Mouse (Mus musculus): ENCODE results near the gene Gm20708. TPM values are rescaled to one million over a fixed set of nuclear protein-coding genes. Genes with fewer than 3 reads are reported as not detected.

The Gm20708 gene
- polyA plus RNA-seq, 1 experiment: 12.3 TPM

- TF ChIP-seq CTCF (IDR thresholded peaks at IDR 0.05; ENCODE audit: control insufficient read depth, insufficient read depth, low read length) (no peak), POLR2A (IDR thresholded peaks at IDR 0.05; ENCODE audit: borderline replicate concordance, control insufficient read depth, low read depth, low read length) (peak; percentile 44; the same call in 1 of the 2 replicates)
- Histone ChIP-seq H3K27ac (ENCODE audit: control insufficient read depth, insufficient read depth, low read depth, low read length, poor library complexity) (peak overlapping the region; percentile 78), H3K4me1 (ENCODE audit: control insufficient read depth, insufficient read depth, low read length) (peaks cover 8% of the 10 kb centered on the region), H3K4me3 (replicated peaks; ENCODE audit: control insufficient read depth, low read depth, low read length) (peak overlapping the region; percentile 28)
- WGBS: 9% methylated on average over 22 of the region's 22 CpGs
Measured at GRCm38 (mm10) chr11:117792281-117792888, 17.1 kb upstream of the Gm20708 start.

DNA sequence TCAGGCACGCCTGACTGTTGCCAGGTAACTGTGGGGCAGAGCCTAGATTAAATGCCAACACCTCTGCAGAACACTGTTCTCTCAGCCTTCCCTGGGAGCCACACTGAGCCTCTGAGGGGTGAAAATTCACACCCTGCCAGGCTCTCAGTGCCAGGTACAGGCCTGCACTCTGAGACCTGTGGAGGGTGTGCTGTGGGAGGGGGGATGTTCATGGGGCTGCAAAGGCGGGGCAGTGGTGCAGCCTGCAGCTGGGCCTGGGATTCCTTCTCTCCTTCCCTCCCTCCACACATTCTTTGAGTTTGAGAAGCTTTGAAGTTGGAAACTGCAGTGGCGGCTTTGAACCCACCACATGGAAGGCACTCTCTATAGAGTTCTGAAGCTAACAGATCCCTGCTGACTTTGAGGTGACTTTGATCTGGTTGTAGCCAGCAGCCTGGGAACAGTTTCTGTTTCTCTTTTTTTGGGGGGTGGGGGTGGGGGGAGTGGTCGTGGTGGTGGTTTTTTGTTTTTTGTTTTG lies 15.4 kb upstream of the Gm20708 start:
- no peak overlapping the region for H3K4me3 ChIP-seq (replicated peaks; ENCODE audit: control insufficient read depth, low read depth, low read length)
- WGBS: 70% methylated on average over 4 of the region's 4 CpGs
- TF ChIP-seq CTCF (IDR thresholded peaks at IDR 0.05; ENCODE audit: control insufficient read depth, insufficient read depth, low read length): no peak
- TF ChIP-seq POLR2A (IDR thresholded peaks at IDR 0.05; ENCODE audit: borderline replicate concordance, control insufficient read depth, low read depth, low read length): no peak
- peaks cover 11% of the 10 kb centered on the region for H3K4me1 ChIP-seq (ENCODE audit: control insufficient read depth, insufficient read depth, low read length)
- no peak overlapping the region for H3K27ac ChIP-seq (ENCODE audit: control insufficient read depth, insufficient read depth, low read depth, low read length, poor library complexity)

GRCm38 (mm10) chr11:117796954-117797353 lies 12.5 kb upstream of the Gm20708 start:
- Histone ChIP-seq H3K4me1 (ENCODE audit: control insufficient read depth, insufficient read depth, low read length) (peaks cover 9% of the 10 kb centered on the region), H3K27ac (ENCODE audit: control insufficient read depth, insufficient read depth, low read depth, low read length, poor library complexity) (peak overlapping the region; percentile 81), H3K4me3 (replicated peaks; ENCODE audit: control insufficient read depth, low read depth, low read length) (no peak overlapping the region)
- 68% methylated on average over 5 of the region's 5 CpGs for WGBS
- TF ChIP-seq CTCF (IDR thresholded peaks at IDR 0.05; ENCODE audit: control insufficient read depth, insufficient read depth, low read length) (no peak), POLR2A (IDR thresholded peaks at IDR 0.05; ENCODE audit: borderline replicate concordance, control insufficient read depth, low read depth, low read length) (no peak)

DNA sequence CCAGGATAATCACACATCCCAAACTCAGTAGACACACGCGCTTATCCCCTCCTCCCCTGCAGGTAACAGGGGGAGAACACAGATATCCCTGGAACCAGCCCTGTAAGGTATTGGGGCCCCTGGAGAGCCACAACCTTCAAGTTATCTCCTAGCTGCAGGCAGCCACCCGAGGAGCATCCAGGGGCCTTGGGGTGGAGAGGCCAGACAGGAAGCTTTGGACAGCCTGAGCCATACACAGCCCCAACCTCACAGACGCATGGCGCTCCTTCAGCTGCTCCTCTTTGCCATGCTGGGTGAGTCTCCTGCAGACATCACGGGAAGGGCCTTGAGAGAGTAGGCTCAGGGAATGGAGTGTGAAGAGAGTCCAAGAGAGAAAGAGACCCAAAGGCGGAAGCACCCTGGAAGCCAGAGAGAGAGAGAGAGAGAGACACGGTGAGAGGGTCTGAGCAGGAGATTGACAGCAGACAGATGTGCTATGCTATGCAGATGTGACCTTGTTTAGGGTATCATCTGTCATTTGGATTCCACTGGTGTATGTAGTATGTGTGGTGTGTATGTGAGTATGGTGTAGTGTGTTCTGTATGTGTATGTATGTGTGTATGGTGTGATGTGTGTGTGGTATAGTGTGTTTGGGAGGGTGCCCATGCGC lies 11.8 kb upstream of the Gm20708 start, which contains the start of gene 6030468B19Rik:
TSS of gene 6030468B19Rik (plus strand) at position 150 of the 649 bp plus-strand sequence.
- H3K27ac ChIP-seq (ENCODE audit: control insufficient read depth, insufficient read depth, low read depth, low read length, poor library complexity): peak within 1 kb of the TSS; percentile 81
- peaks cover 7% of the 10 kb centered on the region for H3K4me1 ChIP-seq (ENCODE audit: control insufficient read depth, insufficient read depth, low read length)
- H3K4me3 ChIP-seq (replicated peaks; ENCODE audit: control insufficient read depth, low read depth, low read length): peak within 1 kb of the TSS; percentile 79
- 48% methylated on average over 9 of the region's 9 CpGs for WGBS
- TF ChIP-seq CTCF (IDR thresholded peaks at IDR 0.05; ENCODE audit: control insufficient read depth, insufficient read depth, low read length) (no peak), POLR2A (IDR thresholded peaks at IDR 0.05; ENCODE audit: borderline replicate concordance, control insufficient read depth, low read depth, low read length) (peak; percentile 69)

GRCm38 (mm10) chr11:117798160-117798541 lies 11.3 kb upstream of the Gm20708 start:
- peak overlapping the region; percentile 79 for H3K4me3 ChIP-seq (replicated peaks; ENCODE audit: control insufficient read depth, low read depth, low read length)
- H3K4me1 ChIP-seq (ENCODE audit: control insufficient read depth, insufficient read depth, low read length): peaks cover 9% of the 10 kb centered on the region
- WGBS: 11% methylated on average over 2 of the region's 2 CpGs
- TF ChIP-seq POLR2A (IDR thresholded peaks at IDR 0.05; ENCODE audit: borderline replicate concordance, control insufficient read depth, low read depth, low read length) (no peak), CTCF (IDR thresholded peaks at IDR 0.05; ENCODE audit: control insufficient read depth, insufficient read depth, low read length) (no peak)
- H3K27ac ChIP-seq (ENCODE audit: control insufficient read depth, insufficient read depth, low read depth, low read length, poor library complexity): peak overlapping the region; percentile 81

- TF ChIP-seq POLR2A (IDR thresholded peaks at IDR 0.05; ENCODE audit: borderline replicate concordance, control insufficient read depth, low read depth, low read length) (no peak), CTCF (IDR thresholded peaks at IDR 0.05; ENCODE audit: control insufficient read depth, insufficient read depth, low read length) (no peak)
- H3K4me3 ChIP-seq (replicated peaks; ENCODE audit: control insufficient read depth, low read depth, low read length): peak overlapping the region; percentile 49
- H3K27ac ChIP-seq (ENCODE audit: control insufficient read depth, insufficient read depth, low read depth, low read length, poor library complexity): peak overlapping the region; percentile 61
- peaks cover 9% of the 10 kb centered on the region for H3K4me1 ChIP-seq (ENCODE audit: control insufficient read depth, insufficient read depth, low read length)
- WGBS: 16% methylated on average over 5 of the region's 5 CpGs
Measured at GRCm38 (mm10) chr11:117799174-117799573, 10.3 kb upstream of the Gm20708 start.

GRCm38 (mm10) chr11:117800038-117800437 lies 9.4 kb upstream of the Gm20708 start:
- TF ChIP-seq CTCF (IDR thresholded peaks at IDR 0.05; ENCODE audit: control insufficient read depth, insufficient read depth, low read length): no peak
- no peak for TF ChIP-seq POLR2A (IDR thresholded peaks at IDR 0.05; ENCODE audit: borderline replicate concordance, control insufficient read depth, low read depth, low read length)
- H3K4me1 ChIP-seq (ENCODE audit: control insufficient read depth, insufficient read depth, low read length): peaks cover 9% of the 10 kb centered on the region
- 90% methylated on average over 7 of the region's 7 CpGs for WGBS
- no peak overlapping the region for H3K27ac ChIP-seq (ENCODE audit: control insufficient read depth, insufficient read depth, low read depth, low read length, poor library complexity)
- H3K4me3 ChIP-seq (replicated peaks; ENCODE audit: control insufficient read depth, low read depth, low read length): no peak overlapping the region

- Histone ChIP-seq H3K27ac (ENCODE audit: control insufficient read depth, insufficient read depth, low read depth, low read length, poor library complexity) (no peak overlapping the region), H3K4me1 (ENCODE audit: control insufficient read depth, insufficient read depth, low read length) (peaks cover 9% of the 10 kb centered on the region), H3K4me3 (replicated peaks; ENCODE audit: control insufficient read depth, low read depth, low read length) (no peak overlapping the region)
- WGBS: 90% methylated on average over 7 of the region's 7 CpGs
- no peak for TF ChIP-seq CTCF (IDR thresholded peaks at IDR 0.05; ENCODE audit: control insufficient read depth, insufficient read depth, low read length)
- TF ChIP-seq POLR2A (IDR thresholded peaks at IDR 0.05; ENCODE audit: borderline replicate concordance, control insufficient read depth, low read depth, low read length): no peak
Measured at GRCm38 (mm10) chr11:117801650-117802049, 7.8 kb upstream of the Gm20708 start.

All from bone marrow, adult 2 months (tissue).